Mouse (Mus musculus): ENCODE measurements around the gene Rbfox3. TPM values are rescaled to one million over a fixed set of nuclear protein-coding genes. Genes with fewer than 3 reads are reported as not detected.
A peak's percentile ranks its signal among the peaks of the same experiment; 100 is the strongest.

The Rbfox3 gene
- polyA plus RNA-seq, 1 experiment from 2014 or later = 0.37 TPM

DNA sequence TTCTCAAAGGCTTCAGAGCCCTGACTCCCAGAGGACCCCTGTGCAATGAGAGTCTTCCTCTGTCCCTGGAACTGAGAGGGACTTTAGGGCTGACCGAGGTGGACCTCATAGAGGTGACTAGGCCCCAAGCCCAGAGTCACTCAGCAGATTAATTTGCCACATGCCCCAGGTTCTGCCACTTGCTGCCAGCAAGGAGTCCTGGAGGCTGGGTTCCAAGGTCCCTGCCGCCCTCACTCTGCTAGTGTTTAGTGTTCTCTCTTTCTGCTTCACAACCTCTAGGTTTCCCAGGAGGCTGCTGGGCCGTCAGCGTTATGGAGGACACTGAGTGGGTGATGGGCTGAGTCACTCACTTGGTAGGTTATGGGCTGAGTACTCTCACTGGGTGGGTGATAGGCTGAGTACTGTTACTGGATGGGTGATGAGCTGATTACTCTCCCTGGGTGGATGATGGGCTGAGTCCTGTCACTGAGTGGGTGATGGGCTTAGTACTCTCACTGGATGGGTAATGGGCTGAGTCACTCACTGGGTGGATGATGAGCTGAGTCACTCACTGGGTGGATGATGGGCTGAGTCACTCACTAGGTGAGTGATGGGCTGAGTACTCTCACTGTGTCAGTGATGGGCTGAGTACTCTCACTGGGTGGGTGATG lies 387.8 kb downstream of the Rbfox3 start:
- H3K4me1 ChIP-seq (ENCODE audit: control insufficient read depth, insufficient read depth, low read length) = peaks cover 22% of the 10 kb centered on the region; the same call in 1 of the 2 replicates
- peaks cover 3% of the 10 kb centered on the region for H3K27me3 ChIP-seq (ENCODE audit: control insufficient read depth, insufficient read depth, low read length)
- no peak overlapping the region for H3K27ac ChIP-seq (ENCODE audit: low read depth, low read length)
- no peak for ATAC-seq (ENCODE audit: low FRiP score, low TSS enrichment)
- no peaks in the 10 kb centered on the region for H3K9me3 ChIP-seq (ENCODE audit: control insufficient read depth, low read length)
- H3K4me2 ChIP-seq (replicated peaks; ENCODE audit: low read depth, low read length) = no peak overlapping the region
- no peaks in the 10 kb centered on the region for H3K36me3 ChIP-seq (ENCODE audit: control insufficient read depth, insufficient read depth, low read length)
- no peak overlapping the region for H3K4me3 ChIP-seq (ENCODE audit: low read length)
- WGBS = 84% methylated on average over 4 of the region's 4 CpGs
- H3K9ac ChIP-seq (ENCODE audit: low read depth, low read length) = no peak overlapping the region

DNA sequence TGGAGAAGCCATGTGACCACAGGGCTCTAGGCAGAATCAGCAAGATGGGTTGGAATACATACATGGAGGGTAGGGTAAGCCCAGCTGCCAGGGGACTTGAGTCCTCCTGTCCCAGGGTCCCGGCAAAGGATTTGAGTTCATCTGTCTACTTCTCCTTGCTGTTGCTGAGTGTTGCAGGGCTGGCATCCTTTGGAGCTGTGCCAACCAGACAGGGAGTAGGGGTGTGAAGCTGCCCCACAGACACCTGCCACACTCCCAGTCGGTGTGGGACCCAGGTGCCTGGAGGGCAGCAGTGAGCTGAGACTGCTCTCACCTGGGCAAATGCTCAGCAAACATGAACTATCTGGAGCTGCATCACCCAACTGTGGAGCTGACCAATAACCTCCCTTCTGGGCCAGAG lies 390.5 kb downstream of the Rbfox3 start:
- no peaks in the 10 kb centered on the region for H3K36me3 ChIP-seq (ENCODE audit: control insufficient read depth, insufficient read depth, low read length)
- no peak overlapping the region for H3K27ac ChIP-seq (ENCODE audit: low read depth, low read length)
- H3K4me2 ChIP-seq (replicated peaks; ENCODE audit: low read depth, low read length) = no peak overlapping the region
- H3K4me3 ChIP-seq (ENCODE audit: low read length) = no peak overlapping the region
- 84% methylated on average over 2 of the region's 2 CpGs for WGBS
- no peaks in the 10 kb centered on the region for H3K9me3 ChIP-seq (ENCODE audit: control insufficient read depth, low read length)
- H3K27me3 ChIP-seq (ENCODE audit: control insufficient read depth, insufficient read depth, low read length) = no peaks in the 10 kb centered on the region; the same call in 1 of the 2 replicates
- no peak for ATAC-seq (ENCODE audit: low FRiP score, low TSS enrichment)
- H3K4me1 ChIP-seq (ENCODE audit: control insufficient read depth, insufficient read depth, low read length) = peaks cover 16% of the 10 kb centered on the region; the same call in 1 of the 2 replicates
- no peak overlapping the region for H3K9ac ChIP-seq (ENCODE audit: low read depth, low read length)

DNA sequence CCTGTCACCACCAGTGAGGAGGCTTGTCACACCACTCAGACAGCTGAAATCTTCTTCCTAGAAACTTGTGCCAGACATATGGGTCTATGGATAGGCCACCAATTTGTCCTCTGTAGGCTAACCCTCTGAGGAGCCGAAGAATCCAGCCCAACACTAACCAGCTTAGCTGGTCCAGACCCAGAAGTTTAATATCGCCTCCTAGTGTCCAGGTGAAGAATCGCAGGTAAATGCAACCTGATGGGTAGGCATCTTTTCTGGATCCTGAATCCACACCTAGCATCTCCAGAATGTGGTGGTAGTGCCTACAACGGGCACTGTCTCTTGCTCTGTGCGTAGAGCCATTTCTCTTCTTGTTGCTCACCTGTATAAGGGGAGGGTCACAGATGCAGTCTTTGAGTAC lies 391.1 kb downstream of the Rbfox3 start:
- H3K9ac ChIP-seq (ENCODE audit: low read depth, low read length) = no peak overlapping the region
- ATAC-seq (ENCODE audit: low FRiP score, low TSS enrichment) = no peak
- H3K9me3 ChIP-seq (ENCODE audit: control insufficient read depth, low read length) = no peaks in the 10 kb centered on the region
- no peak overlapping the region for H3K4me3 ChIP-seq (ENCODE audit: low read length)
- 0 out of 2 replicates have a peak, but pooled peaks cover 11% of the 10 kb centered on the region for H3K4me1 ChIP-seq (ENCODE audit: control insufficient read depth, insufficient read depth, low read length)
- H3K27me3 ChIP-seq (ENCODE audit: control insufficient read depth, insufficient read depth, low read length) = no peaks in the 10 kb centered on the region; the same call in 1 of the 2 replicates
- no peak overlapping the region for H3K27ac ChIP-seq (ENCODE audit: low read depth, low read length)
- no peaks in the 10 kb centered on the region for H3K36me3 ChIP-seq (ENCODE audit: control insufficient read depth, insufficient read depth, low read length)
- 60% methylated on average over 5 of the region's 5 CpGs for WGBS
- H3K4me2 ChIP-seq (replicated peaks; ENCODE audit: low read depth, low read length) = no peak overlapping the region

DNA sequence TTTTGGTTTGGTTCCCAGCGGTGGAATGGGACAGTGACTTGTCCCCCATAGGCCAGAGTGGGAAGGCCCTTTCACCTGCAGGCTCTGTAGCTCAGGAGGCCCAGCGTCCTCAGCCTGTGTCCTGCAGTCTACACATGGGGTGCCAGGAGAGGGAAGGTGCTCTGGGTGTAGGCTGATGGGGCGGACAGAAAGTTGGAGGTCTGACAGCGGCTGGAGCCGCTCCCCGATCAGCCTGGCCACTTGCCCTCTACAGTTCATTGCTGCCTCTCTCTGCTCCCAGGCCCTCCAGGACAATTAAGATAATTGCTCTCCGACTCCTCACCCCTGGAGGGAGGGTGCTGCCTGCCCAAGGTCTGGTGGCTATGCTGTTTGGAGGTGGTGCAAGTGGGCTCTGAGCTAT lies 392.7 kb downstream of the Rbfox3 start:
- 49% methylated on average over 7 of the region's 7 CpGs for whole genome bisulfite sequencing
- Histone ChIP-seq H3K36me3 (ENCODE audit: control insufficient read depth, insufficient read depth, low read length) (no peaks in the 10 kb centered on the region), H3K4me2 (replicated peaks; ENCODE audit: low read depth, low read length) (no peak overlapping the region), H3K4me1 (ENCODE audit: control insufficient read depth, insufficient read depth, low read length) (0 out of 2 replicates have a peak, but pooled peaks cover 3% of the 10 kb centered on the region), H3K4me3 (ENCODE audit: low read length) (no peak overlapping the region), H3K9ac (ENCODE audit: low read depth, low read length) (no peak overlapping the region), H3K27me3 (ENCODE audit: control insufficient read depth, insufficient read depth, low read length) (no peaks in the 10 kb centered on the region; the same call in 1 of the 2 replicates), H3K27ac (ENCODE audit: low read depth, low read length) (no peak overlapping the region), H3K9me3 (ENCODE audit: control insufficient read depth, low read length) (no peaks in the 10 kb centered on the region)
- ATAC-seq (ENCODE audit: low FRiP score, low TSS enrichment) = no peak

DNA sequence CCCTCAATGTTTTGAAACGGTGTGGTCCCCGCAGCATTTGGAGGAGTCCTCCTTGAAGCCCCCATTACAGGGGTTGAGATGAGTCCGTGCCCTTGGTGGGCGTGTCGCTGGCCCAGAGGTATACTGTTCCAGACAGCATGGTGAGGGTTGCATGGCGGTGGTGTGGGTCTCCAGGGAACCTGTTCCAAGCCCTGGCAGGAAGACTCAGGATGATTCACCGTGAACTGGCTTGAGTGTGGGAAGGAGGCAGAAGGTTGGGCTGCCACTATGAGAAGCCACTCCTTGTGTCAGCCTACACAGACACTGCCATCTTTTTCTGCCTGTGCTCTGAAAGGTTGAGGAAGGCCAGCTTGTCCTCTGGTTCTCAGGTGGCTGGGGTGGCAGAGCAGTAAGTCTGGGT lies 393.5 kb downstream of the Rbfox3 start:
- ATAC-seq (ENCODE audit: low FRiP score, low TSS enrichment) = no peak

GRCm38 (mm10) chr11:118512257-118512910 lies 399.0 kb downstream of the Rbfox3 start:
- 17% methylated on average over 15 of the region's 15 CpGs for WGBS
- no peak overlapping the region for H3K4me3 ChIP-seq (ENCODE audit: low read length)
- peak; percentile 79 for ATAC-seq (ENCODE audit: low FRiP score, low TSS enrichment)
- no peaks in the 10 kb centered on the region for H3K36me3 ChIP-seq (ENCODE audit: control insufficient read depth, insufficient read depth, low read length)
- peaks cover 13% of the 10 kb centered on the region; the same call in 1 of the 2 replicates for H3K4me1 ChIP-seq (ENCODE audit: control insufficient read depth, insufficient read depth, low read length)
- peak overlapping the region; percentile 21; the same call in 1 of the 2 replicates for H3K4me2 ChIP-seq (replicated peaks; ENCODE audit: low read depth, low read length)
- H3K27ac ChIP-seq (ENCODE audit: low read depth, low read length) = no peak overlapping the region
- 0 out of 2 replicates have a peak, but pooled peaks cover 2% of the 10 kb centered on the region for H3K27me3 ChIP-seq (ENCODE audit: control insufficient read depth, insufficient read depth, low read length)
- no peaks in the 10 kb centered on the region for H3K9me3 ChIP-seq (ENCODE audit: control insufficient read depth, low read length)
- peak overlapping the region; percentile 12; the same call in 1 of the 2 replicates for H3K9ac ChIP-seq (ENCODE audit: low read depth, low read length)

More for the DNA sequence above, 393.5 kb downstream of the Rbfox3 start:
- no peaks in the 10 kb centered on the region for H3K9me3 ChIP-seq (ENCODE audit: control insufficient read depth, low read length)
- no peak overlapping the region for H3K27ac ChIP-seq (ENCODE audit: low read depth, low read length)
- H3K4me2 ChIP-seq (replicated peaks; ENCODE audit: low read depth, low read length) = no peak overlapping the region
- H3K4me1 ChIP-seq (ENCODE audit: control insufficient read depth, insufficient read depth, low read length) = peaks cover 3% of the 10 kb centered on the region; the same call in 1 of the 2 replicates
- 78% methylated on average over 7 of the region's 7 CpGs for WGBS
- H3K4me3 ChIP-seq (ENCODE audit: low read length) = no peak overlapping the region
- no peak overlapping the region for H3K9ac ChIP-seq (ENCODE audit: low read depth, low read length)
- peaks cover 2% of the 10 kb centered on the region; the same call in 1 of the 2 replicates for H3K27me3 ChIP-seq (ENCODE audit: control insufficient read depth, insufficient read depth, low read length)
- no peaks in the 10 kb centered on the region for H3K36me3 ChIP-seq (ENCODE audit: control insufficient read depth, insufficient read depth, low read length)

- 0 out of 2 replicates have a peak overlapping the region, but pooled peaks have one; percentile 21 for H3K4me2 ChIP-seq (replicated peaks; ENCODE audit: low read depth, low read length)
- no peaks in the 10 kb centered on the region for H3K36me3 ChIP-seq (ENCODE audit: control insufficient read depth, insufficient read depth, low read length)
- ATAC-seq (ENCODE audit: low FRiP score, low TSS enrichment) = 0 out of 2 replicates have a peak, but pooled peaks have one; percentile 28
- H3K4me3 ChIP-seq (ENCODE audit: low read length) = no peak overlapping the region
- H3K27ac ChIP-seq (ENCODE audit: low read depth, low read length) = no peak overlapping the region
- H3K9me3 ChIP-seq (ENCODE audit: control insufficient read depth, low read length) = no peaks in the 10 kb centered on the region
- 0 out of 2 replicates have a peak, but pooled peaks cover 2% of the 10 kb centered on the region for H3K27me3 ChIP-seq (ENCODE audit: control insufficient read depth, insufficient read depth, low read length)
- peaks cover 13% of the 10 kb centered on the region; the same call in 1 of the 2 replicates for H3K4me1 ChIP-seq (ENCODE audit: control insufficient read depth, insufficient read depth, low read length)
- 62% methylated on average over 6 of the region's 6 CpGs for WGBS
- no peak overlapping the region for H3K9ac ChIP-seq (ENCODE audit: low read depth, low read length)
These were observed 399.5 kb downstream of the Rbfox3 start for GRCm38 (mm10) chr11:118511851-118512250.

- 75% methylated on average over 7 of the region's 7 CpGs for WGBS
- H3K27ac ChIP-seq (ENCODE audit: low read depth, low read length) = no peak overlapping the region
- H3K4me1 ChIP-seq (ENCODE audit: control insufficient read depth, insufficient read depth, low read length) = peaks cover 18% of the 10 kb centered on the region; the same call in 1 of the 2 replicates
- H3K27me3 ChIP-seq (ENCODE audit: control insufficient read depth, insufficient read depth, low read length) = peaks cover 22% of the 10 kb centered on the region
- ATAC-seq (ENCODE audit: low FRiP score, low TSS enrichment) = no peak
- no peaks in the 10 kb centered on the region for H3K36me3 ChIP-seq (ENCODE audit: control insufficient read depth, insufficient read depth, low read length)
- no peaks in the 10 kb centered on the region for H3K9me3 ChIP-seq (ENCODE audit: control insufficient read depth, low read length)
- no peak overlapping the region for H3K4me2 ChIP-seq (replicated peaks; ENCODE audit: low read depth, low read length)
- H3K4me3 ChIP-seq (ENCODE audit: low read length) = no peak overlapping the region
- no peak overlapping the region for H3K9ac ChIP-seq (ENCODE audit: low read depth, low read length)
These were observed 403.1 kb downstream of the Rbfox3 start for GRCm38 (mm10) chr11:118508341-118508740.

DNA sequence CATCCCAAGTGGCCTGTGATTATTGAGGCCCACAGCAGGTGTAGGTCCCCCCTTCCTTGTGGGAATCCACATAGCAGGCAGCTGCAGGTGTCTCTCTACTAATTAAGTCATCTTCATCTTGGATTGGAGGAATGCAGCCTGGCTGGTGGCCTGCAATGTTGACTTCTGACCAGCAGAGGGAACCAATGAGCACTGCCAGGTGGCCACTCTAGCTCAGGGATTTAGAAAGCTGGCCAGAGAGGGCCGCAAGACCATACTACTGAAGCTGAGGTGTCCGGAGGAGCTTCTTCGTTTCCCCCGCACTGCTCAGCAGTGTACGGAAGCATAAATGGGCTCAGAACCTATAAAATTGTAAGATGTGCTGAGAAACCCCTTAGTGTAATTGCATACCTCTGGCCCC lies 403.5 kb downstream of the Rbfox3 start:
- Histone ChIP-seq H3K4me3 (ENCODE audit: low read length) (no peak overlapping the region), H3K27ac (ENCODE audit: low read depth, low read length) (no peak overlapping the region), H3K27me3 (ENCODE audit: control insufficient read depth, insufficient read depth, low read length) (peaks cover 24% of the 10 kb centered on the region), H3K9me3 (ENCODE audit: control insufficient read depth, low read length) (no peaks in the 10 kb centered on the region), H3K36me3 (ENCODE audit: control insufficient read depth, insufficient read depth, low read length) (no peaks in the 10 kb centered on the region), H3K4me1 (ENCODE audit: control insufficient read depth, insufficient read depth, low read length) (peaks cover 19% of the 10 kb centered on the region; the same call in 1 of the 2 replicates), H3K9ac (ENCODE audit: low read depth, low read length) (no peak overlapping the region), H3K4me2 (replicated peaks; ENCODE audit: low read depth, low read length) (no peak overlapping the region)
- ATAC-seq (ENCODE audit: low FRiP score, low TSS enrichment) = 0 out of 2 replicates have a peak, but pooled peaks have one; percentile 32
- 26% methylated on average over 5 of the region's 5 CpGs for WGBS

Data from kidney, embryonic 14.5 days (tissue).